Mouse (Mus musculus) liver (tissue): ENCODE measurements around the gene Pdrg1.

Source experiments
- DNase-seq: peaks from one replicate; pipeline ENCODE4 v3.0.0-alpha.2; 2020; ENCODE audit warnings: mixed read lengths

Pdrg1 gene

DNA sequence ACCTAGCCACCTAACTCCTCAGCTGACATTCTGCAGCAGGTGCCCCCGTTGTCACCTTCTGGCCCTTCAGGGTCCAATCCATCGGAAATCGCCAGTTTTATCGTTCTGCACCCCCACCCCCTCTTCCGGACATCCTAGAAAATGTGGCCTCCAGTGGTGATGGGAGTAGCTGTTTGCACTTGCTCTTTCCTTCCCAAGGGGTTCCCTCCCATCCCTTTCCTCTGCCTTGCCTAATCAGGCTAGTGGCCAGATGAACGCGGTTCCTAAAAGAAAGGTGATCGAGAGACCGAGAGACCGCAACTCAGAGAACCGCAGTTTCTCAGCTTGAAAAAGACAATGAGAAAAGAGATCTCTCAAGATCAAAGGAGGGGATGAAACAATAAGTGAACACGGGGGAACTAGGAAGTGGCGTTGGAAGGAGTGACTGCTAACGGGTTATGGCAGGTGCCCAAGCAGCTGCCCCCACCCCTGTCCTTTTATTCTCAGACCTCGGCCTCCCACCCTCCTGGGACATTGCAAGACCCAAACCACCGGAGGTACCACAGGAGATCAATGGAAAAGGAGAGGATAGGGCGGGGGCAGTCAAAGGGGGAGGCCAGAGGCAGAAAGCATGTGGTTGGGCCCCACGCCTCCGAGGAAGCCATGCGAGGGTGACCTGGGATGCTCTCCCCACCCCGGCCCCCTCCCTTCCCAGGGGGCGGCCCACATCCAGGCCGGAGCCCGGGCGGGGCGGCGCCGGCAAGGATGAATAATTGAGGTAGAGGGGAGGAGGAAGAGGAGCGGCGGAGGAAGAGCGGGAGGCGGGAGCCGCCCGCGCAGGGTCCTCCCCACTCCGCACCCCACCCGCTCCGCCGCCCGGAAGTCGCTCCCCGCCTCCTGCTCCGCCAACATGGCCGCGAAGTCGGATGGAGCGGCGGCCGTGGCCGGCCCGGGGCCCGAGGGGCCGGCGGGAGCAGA is 16.2 kb upstream of the Pdrg1 start, which contains the start of gene Xkr7:
Gene Xkr7, plus strand, starts transcription at position 727 of the 957 bp plus-strand sequence.
- DNase-seq = no peak

DNA sequence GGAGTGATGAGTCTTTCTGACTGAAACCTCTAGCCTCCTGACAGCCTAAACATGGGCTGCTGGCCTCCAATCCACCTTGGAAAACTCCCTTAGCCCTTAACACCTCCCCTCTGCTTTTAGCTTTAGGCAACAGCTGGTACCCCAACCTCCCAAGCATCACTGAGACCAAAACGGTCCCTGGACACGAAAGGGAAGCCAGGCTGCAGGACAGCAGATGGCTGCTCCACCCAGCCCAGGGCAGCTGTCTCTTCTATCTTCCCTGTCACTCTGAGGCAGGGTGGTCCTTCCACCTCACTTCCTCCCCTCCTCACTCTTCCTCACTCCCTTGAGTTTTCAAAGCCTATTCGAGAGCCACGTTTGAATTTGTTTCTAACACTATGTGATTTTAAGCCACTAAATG is 15.2 kb upstream of the Pdrg1 start:
- no peak for DNase-seq

DNA sequence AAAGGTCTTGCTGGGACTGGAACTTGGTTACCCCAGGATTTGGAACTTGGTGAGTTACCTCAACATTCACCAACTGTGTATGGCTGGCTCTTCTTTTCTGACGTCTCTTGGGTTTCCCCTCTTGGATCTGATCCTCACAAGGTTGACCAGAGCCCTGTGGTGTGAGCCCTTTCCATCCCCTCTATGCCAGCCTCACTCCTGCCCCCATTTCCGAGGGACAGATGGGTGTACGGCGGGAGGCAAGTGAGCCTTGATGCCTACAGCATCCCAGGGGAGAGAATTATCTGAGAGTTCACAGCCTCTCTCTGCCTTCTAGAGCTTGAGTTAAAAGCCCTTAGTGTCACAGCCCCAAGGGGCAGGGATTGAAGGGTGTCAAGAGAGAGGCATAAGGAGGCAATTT is 12.3 kb upstream of the Pdrg1 start:
- DNase-seq = no peak

DNA sequence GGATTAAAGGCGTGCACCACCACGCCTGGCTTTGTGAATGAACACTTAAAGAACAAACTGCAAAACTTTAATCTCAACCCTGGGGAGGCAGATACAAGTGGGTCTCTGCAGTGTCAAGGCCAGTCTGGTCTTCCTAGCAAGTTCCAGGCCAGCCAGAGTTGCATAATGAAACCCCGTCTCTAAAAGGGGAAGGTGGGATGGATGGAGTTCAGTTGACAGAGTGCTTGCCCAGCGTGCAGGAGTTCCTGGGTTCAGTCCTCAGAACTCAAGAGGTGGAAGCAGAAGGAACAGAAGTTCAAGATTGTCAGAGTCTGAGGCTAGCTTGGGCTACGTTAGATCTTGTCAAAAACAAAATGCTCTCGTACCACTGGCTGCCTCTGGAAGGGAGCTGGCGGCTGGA is 10.8 kb upstream of the Pdrg1 start:
- DNase-seq = no peak

DNA sequence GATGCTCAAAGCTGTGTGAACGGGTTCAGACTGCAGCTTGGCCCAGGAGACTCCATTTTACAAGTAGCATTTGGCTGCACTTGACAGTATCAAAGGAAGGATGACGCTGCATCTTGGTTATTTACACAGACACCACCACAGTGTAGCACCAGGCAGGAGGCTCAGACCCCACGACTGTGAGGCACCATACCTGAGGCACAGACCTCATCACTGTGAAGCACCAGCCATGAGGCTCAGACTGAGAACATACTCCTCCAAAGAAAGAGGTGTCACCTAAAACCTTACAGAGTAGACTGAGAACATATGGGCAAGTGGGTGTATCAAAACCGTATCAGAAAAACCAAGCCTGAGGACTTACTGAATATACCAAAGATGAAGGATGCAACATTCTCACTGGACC is 7.6 kb upstream of the Pdrg1 start:
- no peak for DNase-seq

DNA sequence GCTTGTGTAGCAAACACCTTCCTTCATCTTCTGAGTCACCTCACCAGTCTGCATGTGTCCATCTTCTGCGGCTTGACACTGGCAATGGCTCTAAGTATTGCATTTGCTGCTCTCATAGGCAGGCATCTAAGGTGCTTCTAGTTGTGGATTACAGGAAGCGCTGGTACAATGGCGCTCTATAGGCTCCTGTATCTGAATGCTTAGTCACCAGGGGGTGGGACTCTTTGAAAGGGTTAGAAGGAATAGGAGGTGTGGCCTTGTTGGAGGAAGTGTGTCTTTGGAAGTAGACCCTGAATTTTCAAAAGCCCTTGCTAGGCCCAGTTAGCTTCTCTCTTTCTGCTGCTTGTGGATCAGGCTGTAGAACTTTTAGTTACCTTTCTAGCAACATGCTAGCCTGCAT is 5.9 kb upstream of the Pdrg1 start:
- no peak for DNase-seq

DNA sequence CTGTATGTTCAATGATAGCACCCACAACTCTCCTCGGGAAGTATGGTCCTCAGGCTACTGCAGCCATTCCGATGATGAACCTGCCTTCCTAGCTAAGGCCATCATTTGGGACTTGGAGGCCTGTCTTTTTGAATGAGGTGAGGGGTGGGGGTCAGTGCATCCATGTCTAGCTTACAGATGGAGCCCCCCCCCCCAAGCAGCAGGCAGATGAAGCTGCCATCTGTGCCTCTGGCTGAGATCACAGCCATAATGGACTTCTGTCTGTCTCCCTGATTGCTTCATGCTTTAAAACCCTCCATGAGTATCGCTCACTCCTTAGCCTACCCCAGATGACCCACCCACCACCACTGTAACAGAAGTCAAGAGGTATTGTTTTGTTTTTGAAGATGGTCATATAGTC is 4.1 kb upstream of the Pdrg1 start:
- no peak for DNase-seq

DNA sequence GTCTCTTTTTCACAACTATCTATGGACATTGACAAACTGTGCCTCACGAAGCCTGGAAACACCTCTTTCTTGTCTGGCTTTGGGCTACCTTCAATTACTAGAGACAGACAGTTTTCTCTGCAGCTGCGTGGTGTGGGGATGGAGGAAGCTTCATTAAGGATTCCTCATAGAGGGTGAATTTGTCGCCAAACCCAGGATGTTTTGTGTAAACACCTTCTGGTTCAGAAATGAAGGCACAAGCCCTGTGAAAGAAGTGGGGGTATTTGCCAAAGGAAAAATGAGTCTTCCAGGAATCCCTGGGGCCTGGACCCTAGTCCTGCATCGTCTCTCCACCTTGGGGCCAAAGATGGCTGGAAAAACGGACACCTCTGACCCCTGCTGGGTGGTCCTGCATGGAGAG is 1.6 kb upstream of the Pdrg1 start:
- no peak for DNase-seq

DNA sequence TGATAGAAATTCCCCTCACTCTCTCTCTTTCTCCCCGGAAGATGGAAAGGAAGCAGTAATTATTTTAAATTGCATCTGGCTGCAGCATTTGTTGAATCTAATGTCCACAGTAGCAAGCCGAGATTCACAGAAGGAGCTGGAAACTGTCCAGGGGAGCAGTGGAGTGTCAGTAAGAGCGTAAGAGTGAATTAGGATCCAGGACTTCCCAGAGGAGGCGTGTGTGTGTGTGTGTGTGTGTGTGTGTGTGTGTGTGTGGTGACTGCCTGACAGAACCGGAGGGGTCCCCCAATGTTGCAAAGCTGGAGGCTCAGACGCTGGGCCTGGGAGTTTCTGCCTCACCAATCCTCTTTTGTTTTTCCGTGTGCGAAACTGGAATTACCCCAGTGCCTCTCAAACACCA is 577 bp upstream of the Pdrg1 start:
- no peak for DNase-seq

DNA sequence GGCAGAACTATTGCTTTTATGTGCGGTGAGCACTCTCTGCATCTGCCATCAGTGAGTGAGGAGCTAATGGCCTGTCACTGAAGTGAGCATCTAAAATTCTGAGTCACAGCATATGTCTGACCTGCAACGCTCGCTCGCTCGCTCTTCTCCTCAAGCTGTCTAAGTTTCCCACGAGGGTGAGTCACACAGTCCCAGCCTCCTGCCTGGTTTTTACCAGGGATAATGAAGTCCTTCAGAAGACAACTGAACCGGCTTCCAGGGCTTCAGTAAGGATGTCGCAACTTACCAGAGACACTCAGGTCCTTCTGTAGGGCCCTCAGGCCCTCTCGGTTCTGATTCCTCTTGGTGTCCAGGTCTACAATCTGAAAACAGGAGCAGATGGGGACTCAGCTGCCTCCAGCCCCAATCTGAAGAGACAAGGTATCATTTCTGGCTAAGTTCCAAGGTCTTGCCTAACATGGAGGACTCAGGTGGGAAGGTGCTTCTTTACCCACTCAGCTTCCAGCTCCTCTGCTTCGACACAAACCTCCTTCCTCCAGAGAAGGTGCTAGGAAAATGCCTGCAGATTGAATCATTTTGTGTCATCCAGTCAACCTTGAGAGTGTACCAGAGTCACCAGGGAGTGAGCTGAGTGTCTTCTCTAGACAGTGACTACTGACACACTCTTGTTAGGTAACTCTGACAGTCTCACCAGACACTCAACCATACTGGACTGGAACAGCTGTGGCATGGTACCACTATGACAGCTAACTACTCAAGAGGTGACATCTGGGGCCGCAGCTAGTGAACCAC is 1.3 kb downstream of the Pdrg1 start:
- DNase-seq = no peak

DNA sequence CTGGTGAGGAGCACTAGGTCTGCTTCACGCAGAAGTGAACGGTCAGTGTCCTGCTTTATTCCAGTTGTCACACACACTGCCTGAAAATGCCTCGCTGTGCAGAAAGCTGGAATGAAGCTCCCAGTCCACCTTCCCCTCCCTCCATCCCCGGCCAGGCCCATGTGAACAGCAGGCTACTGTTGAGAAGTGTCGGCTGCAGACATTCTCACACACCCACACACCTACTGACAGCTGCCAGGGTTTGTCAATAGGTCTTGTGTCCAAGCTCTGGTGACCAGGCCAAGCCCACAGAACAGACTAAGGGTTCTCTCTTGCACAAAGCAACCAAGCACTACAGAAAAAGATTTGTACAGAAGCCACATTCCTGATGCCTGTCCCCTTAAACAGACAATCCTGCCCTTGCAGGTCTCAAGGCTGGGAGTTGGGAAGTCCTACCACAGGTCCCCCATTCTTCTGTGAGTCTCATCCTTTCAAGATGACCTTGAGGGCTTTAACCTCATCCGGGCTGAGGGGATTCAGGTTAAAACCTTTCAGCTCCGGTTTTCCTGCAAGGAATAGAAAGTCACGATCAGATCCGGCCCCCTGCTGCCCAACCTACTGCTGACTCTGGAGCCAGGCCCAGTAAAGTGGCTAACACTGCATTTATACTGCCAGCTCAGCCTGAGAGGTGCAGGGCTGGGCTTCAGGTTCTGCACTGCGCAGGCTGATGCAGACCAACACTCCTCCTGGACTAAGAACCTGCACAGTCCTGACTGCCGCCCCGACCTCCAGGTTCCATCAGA is 5.8 kb downstream of the Pdrg1 start:
- no peak for DNase-seq

DNA sequence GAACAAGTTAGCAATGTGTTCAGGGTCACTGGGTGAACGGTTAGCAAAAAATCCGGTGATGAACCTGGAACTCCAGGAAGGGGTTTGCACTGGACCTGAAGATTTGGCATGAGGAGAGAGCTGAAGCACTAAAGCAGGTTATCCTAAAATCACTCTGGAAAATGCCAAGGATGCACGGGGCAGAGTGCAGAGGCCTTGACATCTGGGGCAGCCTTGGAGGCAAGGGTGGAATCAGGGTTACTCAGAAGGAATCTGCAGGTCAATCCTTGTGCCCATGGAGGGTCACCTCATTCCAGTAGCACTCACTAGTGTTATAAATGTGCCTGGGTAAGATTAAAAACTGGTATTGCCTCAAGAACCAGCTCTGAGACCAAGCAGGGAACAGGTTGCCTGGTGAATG is 9.2 kb downstream of the Pdrg1 start:
- no peak for DNase-seq

DNA sequence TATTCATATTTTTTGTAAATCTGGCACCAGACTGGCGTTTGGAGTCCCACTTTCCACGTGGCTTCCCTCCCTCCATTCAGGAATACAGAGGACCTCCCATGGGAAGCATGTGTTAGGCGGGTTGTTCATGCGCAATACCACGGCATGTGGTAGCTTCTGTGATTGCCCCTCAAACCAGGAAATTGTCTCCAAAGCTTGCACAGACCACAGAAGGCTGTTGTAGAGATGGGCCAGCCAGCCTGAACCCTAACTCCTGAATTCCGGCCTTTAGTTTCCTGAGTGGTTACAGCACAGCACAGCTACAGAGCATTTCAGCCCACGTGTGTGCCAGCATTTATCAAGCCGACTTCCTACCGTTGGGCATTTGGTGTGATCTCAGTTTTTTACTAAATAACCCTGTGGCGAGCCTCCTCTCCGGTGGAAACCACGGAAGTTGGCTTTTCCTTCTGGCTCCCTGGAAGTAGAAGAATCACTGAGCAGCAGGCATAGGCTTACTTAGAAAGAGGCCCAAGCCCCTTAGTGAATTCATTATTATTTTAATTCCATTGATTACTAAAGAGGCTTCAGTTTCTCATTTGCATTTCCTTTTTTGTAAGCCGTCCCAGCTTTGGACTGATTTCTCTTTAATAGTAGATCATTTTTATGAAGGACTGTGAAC is 11.4 kb downstream of the Pdrg1 start:
- no peak for DNase-seq

DNA sequence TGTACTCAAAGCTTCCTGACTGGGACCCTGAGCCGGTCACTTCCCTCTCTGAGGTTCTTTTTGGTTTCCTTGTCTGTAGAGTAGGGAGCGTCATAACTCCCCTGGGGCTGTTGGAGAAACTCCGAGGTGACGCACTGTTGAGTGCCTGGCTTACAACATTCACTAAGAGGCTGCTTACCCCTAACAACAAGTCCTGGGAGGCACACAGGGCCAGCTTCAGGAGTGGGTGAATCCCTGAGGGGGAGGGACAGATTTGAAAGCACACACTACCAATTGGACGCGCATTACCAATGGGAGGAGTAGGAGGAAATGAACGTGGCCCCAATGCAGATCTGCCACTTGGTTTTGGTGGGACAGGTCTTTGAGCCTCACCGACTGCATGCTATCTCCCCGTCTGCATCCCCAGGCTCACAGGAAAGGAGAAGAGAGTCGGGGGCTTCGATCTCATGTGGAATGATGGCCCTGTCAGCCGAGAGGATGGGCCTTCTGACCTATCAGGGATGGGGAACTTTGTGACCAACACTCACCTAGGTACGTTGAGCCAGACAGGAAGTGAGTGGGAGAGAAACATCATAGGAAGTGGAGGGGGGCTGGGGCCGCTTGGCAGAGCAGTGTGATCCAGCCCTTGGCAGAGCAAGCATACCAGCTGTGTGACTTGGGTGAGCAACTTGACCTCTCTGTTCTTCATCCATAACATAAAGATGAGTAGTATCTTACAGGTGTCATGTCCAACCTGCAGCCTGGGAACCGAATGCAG is 12.6 kb downstream of the Pdrg1 start:
- DNase-seq = no peak

DNA sequence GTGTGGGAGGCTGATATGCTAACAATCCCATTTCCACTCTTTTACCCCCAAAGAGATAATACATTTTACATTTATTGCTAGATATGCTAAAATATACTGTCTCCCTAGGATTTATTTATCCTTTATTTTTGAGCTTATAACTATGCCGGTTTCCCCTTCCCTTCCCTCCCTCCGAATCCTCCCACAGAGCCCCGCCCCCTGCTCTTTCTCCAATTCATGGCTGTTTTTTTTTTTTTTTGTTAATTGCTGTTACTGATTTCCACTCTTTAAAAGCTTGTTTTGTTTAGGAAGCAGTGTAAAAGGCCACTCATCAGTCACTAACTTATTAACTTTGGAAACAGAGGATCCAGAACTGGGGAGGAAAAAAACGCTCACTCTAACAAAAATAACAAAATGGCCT is 18.2 kb downstream of the Pdrg1 start:
- no peak for DNase-seq

DNA sequence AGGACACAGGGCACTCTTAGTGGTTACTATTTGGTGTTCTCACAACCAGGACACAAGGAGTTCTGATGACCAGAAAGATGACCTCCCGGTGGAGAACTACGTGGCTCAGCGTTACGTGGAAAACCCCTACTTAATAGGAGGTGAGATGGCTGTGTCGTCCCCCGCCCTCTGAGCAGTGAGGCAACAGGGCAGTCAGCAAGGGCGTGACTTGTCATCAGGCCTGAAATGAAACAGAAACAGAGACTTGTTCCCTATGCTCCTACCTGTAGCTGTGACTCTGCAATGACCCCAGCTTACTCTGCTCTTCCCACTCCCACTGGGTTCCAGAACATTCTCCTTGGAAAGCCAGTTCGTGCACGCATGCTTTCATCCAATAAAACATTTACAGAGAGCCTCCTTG is 23.7 kb downstream of the Pdrg1 start:
- DNase-seq = no peak

DNA sequence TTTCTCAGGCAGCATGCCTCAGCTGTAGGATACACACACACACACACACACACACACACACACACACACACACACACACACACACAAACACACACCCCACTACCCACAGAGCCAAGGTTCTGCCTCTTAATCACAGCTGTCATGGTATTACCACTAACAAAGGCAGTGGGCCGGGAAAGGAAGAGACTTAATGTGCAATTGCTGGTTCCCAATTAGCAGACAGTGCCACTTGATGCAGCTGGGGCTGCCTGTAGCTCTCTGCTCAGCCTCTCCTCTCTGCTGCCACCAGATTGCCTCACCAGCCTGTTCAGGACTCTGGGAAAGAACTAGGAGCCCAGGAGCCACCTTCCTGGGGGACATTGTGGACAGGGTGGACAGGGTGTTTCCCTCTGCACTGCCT is 29.6 kb downstream of the Pdrg1 start:
- DNase-seq = no peak

DNA sequence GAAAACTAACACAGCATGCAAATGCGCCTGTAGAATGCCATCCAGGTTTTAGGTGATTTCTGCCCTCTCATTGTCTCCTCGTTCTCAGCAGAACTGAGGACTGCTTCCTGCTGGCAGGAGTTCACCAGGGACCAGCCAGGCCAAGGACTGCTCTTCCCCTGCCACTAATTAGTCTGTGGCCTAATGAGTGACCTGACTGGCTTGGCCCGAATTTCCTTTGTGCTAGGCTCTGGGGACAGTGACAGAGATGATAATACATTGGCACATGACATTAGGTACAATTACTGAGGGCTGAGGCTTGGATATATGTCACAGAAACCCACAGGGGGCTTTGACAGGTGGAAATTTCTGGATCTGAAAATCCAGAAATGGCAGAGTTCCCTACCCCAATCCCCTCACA is 38.2 kb downstream of the Pdrg1 start:
- no peak for DNase-seq

DNA sequence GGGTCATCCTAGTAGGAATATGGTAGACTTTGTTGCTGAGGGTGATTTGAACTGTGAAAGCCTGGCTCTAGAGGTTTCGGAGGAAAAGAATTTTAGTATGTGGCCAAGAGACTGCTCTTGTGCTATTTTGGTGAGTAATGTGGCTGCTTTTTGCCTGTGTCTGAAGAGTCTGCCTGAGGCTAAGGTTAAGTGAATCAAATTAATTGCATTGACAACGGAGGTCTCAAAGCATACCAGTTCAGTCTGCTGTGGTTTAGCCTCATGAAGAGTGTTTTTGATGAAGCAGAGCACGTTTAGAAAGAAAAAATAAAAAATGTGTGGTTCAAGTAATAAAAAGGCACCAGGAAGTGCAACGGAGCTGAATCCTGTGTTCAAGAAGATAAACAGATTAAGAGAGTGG is 49.7 kb downstream of the Pdrg1 start:
- no peak for DNase-seq

DNA sequence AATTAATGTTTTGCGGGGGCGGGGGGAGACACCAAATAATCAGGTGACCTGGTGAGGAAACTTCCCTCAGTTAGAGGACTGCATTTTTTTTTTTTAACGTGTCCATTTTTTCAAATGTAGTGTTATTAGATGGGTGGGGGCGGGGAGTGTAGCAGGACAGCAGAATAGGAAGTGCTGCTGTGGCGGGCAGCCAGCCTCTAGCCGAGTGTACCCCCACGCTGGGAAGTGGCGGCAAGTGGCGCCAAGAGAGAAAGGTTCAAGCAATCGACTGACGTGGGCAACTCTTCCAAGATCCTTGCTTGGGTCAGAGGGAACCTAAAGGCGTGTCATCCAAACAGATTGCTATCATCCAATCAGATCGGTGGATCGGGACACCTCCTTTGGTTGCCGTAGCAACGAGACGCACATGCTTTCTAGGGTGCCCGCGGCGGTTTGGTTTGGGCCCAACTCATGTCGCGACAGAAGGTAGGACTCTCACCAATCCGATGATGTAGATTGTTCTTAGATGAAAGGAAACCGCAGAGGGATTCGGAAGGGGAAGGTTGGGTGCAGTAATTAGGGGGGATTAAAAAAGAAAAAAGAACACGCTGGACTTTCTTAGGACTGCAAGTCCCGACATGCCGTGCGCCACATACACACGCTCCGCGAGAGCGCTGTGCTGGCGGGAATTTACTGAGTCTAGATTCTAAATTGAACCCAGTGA is 53.0 kb downstream of the Pdrg1 start, which contains the start of gene Ttll9:
Gene Ttll9, plus strand, starts transcription at position 395 of the 703 bp plus-strand sequence.
- peak; percentile 44 for DNase-seq
